Mouse (Mus musculus) stomach, embryonic 15.5 days (tissue): ENCODE results near the gene Olfr746. TPM values are rescaled to one million over a fixed set of nuclear protein-coding genes. Genes with fewer than 3 reads are reported as not detected.

Experiments used
- ATAC-seq: fragments of 200-750 bp; cut with Nextera tagmentation; 2 replicates; pipeline ENCODE4 v1.8.0; 2017; ENCODE audit warnings: low read depth, moderate number of reproducible peaks, moderate TSS enrichment; ENCODE audit not compliant: insufficient read depth, low FRiP score
- H3K27ac ChIP-seq: fragments of 300-500 bp; sonication (generic); 2 replicates; pipeline ENCODE4 v1.5.1; 2015; ENCODE audit warnings: mild to moderate bottlenecking, inconsistent platforms
- H3K27me3 ChIP-seq: fragments of 300-500 bp; sonication (generic); replicated peaks from 2 replicates; pipeline ENCODE4 v1.6.1; 2015; ENCODE audit warnings: inconsistent platforms
- H3K36me3 ChIP-seq: fragments of 300-500 bp; sonication (generic); 2 replicates; pipeline ENCODE4 v1.6.1; 2015; ENCODE audit warnings: inconsistent platforms
- H3K4me1 ChIP-seq: fragments of 300-500 bp; sonication (generic); 2 replicates; pipeline ENCODE4 v1.6.1; 2015; ENCODE audit warnings: inconsistent platforms
- H3K4me2 ChIP-seq: fragments of 300-500 bp; sonication (generic); 2 replicates; pipeline ENCODE4 v1.6.1; 2015; ENCODE audit warnings: mild to moderate bottlenecking, inconsistent platforms
- H3K4me3 ChIP-seq: fragments of 300-500 bp; sonication (generic); replicated peaks from 2 replicates; pipeline ENCODE4 v1.5.1; 2015; ENCODE audit warnings: inconsistent platforms
- H3K9ac ChIP-seq: fragments of 300-500 bp; sonication (generic); 2 replicates; pipeline ENCODE4 v1.6.1; 2015; ENCODE audit warnings: inconsistent platforms
- H3K9me3 ChIP-seq: fragments of 300-500 bp; sonication (generic); 2 replicates; pipeline ENCODE4 v1.6.1; 2016; ENCODE audit warnings: inconsistent platforms
- WGBS: fragments of 180-500 bp; shearing (Covaris S2); methylation state at CpG from one replicate; pipeline ENCODE4 v1.1.7; 2015; 5-methylcytosine and 5-hydroxymethylcytosine counted together
- polyA plus RNA-seq: library from polyadenylated mRNA; unstranded; fragments of >200 nt; fragmentation: Nextera tagmentation; extraction: Ambion mirVana; gene quantifications from 2 replicates; pipeline ENCODE4 v1.2.1, GENCODE M21; 2015

Olfr746 gene
- not detected in 2 replicates for polyA plus RNA-seq

DNA sequence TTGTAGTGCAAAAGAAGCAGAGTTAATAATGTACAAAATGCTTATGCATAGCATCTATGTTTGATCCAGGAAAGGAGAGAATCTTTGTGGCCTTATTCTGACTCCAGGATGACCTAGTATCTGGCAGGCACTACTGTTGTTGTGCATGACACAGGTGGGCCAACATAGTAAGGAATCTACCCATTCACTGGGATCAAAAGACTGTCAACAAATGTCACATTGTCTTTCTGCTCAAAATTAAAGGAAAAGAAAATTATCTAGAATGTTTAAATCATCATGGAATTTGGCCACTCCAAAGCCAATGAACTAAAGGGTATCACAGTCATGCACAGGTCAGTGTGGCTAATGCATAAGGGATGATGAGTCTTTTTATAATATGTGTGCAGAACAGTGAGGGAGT lies at the start of gene Olfr746:
Gene Olfr746 (plus strand): TSS at position 301 of the 400 bp plus-strand sequence.
- no peaks in the 10 kb centered on the region for H3K9me3 ChIP-seq
- H3K27me3 ChIP-seq, result no peaks in the 10 kb centered on the region
- no peak for ATAC-seq
- H3K27ac ChIP-seq, result no peak within 1 kb of the TSS
- no peaks in the 10 kb centered on the region for H3K36me3 ChIP-seq
- H3K4me2 ChIP-seq, result no peak within 1 kb of the TSS
- no peak within 1 kb of the TSS for H3K9ac ChIP-seq
- no peaks in the 10 kb centered on the region for H3K4me1 ChIP-seq
- H3K4me3 ChIP-seq, result no peak within 1 kb of the TSS

DNA sequence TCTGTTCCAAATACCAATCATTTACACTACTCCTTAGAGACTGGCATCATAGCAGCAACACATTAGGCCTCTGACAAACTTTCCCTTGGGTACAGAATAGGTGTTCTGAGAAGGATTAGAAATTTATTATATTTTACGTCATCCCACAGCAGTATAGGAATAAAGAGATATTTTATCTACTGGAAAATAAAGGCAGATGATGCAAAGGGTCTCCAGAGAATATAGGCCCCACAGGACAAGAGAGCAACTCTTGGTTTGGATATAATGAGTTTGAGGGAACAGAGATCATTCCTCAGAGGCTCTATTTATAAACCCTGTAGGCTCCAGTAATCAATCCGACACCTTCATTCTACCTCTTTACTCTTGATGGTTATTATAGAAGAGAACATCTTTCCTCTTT lies 32.3 kb upstream of the Olfr746 start, which contains the start of gene Olfr744:
Gene Olfr744 (plus strand): TSS at position 301 of the 400 bp plus-strand sequence.
- ATAC-seq, result no peak
- 82% methylated on average over 2 of the region's 2 CpGs for WGBS
- Histone ChIP-seq H3K36me3 (no peaks in the 10 kb centered on the region), H3K27ac (no peak within 1 kb of the TSS), H3K4me3 (no peak within 1 kb of the TSS), H3K27me3 (no peaks in the 10 kb centered on the region), H3K9me3 (no peaks in the 10 kb centered on the region), H3K4me2 (no peak within 1 kb of the TSS), H3K4me1 (no peaks in the 10 kb centered on the region), H3K9ac (no peak within 1 kb of the TSS)

DNA sequence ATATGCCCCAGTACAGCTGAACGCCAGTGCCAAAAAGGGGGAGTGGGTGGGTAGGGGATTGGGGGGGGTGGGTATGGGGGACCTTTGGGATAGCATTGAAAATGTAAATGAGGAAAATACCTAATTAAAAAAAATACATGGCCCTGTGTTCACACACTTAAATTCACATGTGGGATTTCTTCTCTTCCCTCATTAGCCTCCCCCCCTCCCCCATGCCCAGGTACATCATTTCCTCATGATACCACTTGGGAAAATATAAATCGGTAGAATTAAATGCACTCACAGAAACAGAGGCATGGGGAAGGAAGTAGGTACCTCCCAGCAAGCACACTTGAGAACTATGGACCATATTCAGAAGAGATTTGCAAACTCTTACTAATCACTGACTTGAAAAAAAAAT lies 7.8 kb upstream of the Olfr746 start, which contains the start of gene Olfr745:
Gene Olfr745 (plus strand): TSS at position 301 of the 400 bp plus-strand sequence.
- Histone ChIP-seq H3K36me3 (no peaks in the 10 kb centered on the region), H3K27ac (no peak within 1 kb of the TSS), H3K4me1 (no peaks in the 10 kb centered on the region), H3K4me3 (no peak within 1 kb of the TSS), H3K4me2 (no peak within 1 kb of the TSS), H3K9ac (no peak within 1 kb of the TSS), H3K9me3 (no peaks in the 10 kb centered on the region), H3K27me3 (no peaks in the 10 kb centered on the region)
- 77% methylated on average over 2 of the region's 2 CpGs for WGBS
- no peak for ATAC-seq

DNA sequence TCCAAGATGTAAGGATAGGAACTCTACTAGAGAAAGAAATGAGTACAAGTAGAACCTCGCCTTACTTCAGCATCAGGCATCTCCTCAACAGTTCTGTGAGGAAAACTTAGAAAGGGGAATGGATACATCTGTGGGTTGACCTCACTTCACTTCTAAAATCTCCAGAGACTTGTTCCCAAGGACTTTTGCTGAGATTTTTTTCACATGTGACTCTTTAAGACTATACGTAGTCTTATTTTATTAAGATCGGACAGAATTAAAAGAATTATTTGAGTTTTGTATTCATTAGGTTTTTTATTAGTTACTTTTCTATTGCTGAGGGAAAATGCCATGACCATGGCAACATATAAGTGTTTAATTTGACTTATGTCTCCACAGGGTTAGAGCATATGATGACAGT lies 46.2 kb downstream of the Olfr746 start, which contains the start of gene Olfr747:
Gene Olfr747 (minus strand): TSS at position 101 of the 400 bp plus-strand sequence.
- Histone ChIP-seq H3K27me3 (no peaks in the 10 kb centered on the region), H3K4me1 (no peaks in the 10 kb centered on the region), H3K4me3 (no peak within 1 kb of the TSS), H3K27ac (no peak within 1 kb of the TSS), H3K36me3 (no peaks in the 10 kb centered on the region), H3K9ac (no peak within 1 kb of the TSS), H3K4me2 (no peak within 1 kb of the TSS), H3K9me3 (no peaks in the 10 kb centered on the region)
- WGBS, result 87% methylated on average over 3 of the region's 3 CpGs
- no peak for ATAC-seq

Other genes with a start within 250 kb of the Olfr746 start
- gene Olfr738, start 239.5 kb upstream of the Olfr746 start, polyA plus RNA-seq, result not detected in 2 replicates
- not detected in 2 replicates for gene Olfr739, start 228.5 kb upstream of the Olfr746 start, polyA plus RNA-seq
- not detected in 2 replicates for gene Olfr740, start 201.5 kb upstream of the Olfr746 start, polyA plus RNA-seq
- not detected in 2 replicates for gene Olfr741, start 174.3 kb upstream of the Olfr746 start, polyA plus RNA-seq
- gene Olfr742, start 143.5 kb upstream of the Olfr746 start, polyA plus RNA-seq, result not detected in 2 replicates
- gene Olfr743, start 125.2 kb upstream of the Olfr746 start, polyA plus RNA-seq, result not detected in 2 replicates
- not detected in 2 replicates for gene Olfr744, start 32.2 kb upstream of the Olfr746 start, polyA plus RNA-seq
- not detected in 2 replicates for gene Olfr745, start 7.7 kb upstream of the Olfr746 start, polyA plus RNA-seq
- gene Olfr747, start 46.1 kb downstream of the Olfr746 start, polyA plus RNA-seq, result not detected in 2 replicates
- gene Olfr748, start 60.3 kb downstream of the Olfr746 start, polyA plus RNA-seq, result not detected in 2 replicates
- gene Olfr749, start 98.0 kb downstream of the Olfr746 start, polyA plus RNA-seq, result not detected in 2 replicates
- gene Ttc5, start 138.4 kb downstream of the Olfr746 start, polyA plus RNA-seq, result 59.9 and 65.2 TPM in 2 replicates
- gene Ccnb1ip1, start 160.6 kb downstream of the Olfr746 start, polyA plus RNA-seq, result not detected in 2 replicates
- 62.6 and 63.3 TPM in 2 replicates for gene Parp2, start 160.8 kb downstream of the Olfr746 start, polyA plus RNA-seq
- 6.4 and 7.3 TPM in 2 replicates for gene Tep1, start 223.5 kb downstream of the Olfr746 start, polyA plus RNA-seq